Mouse (Mus musculus) left cerebral cortex, adult 18-20 months (tissue): ENCODE measurements around the gene Gabra5. TPM values are rescaled to one million over a fixed set of nuclear protein-coding genes. Genes with fewer than 3 reads are reported as not detected.

Experiments used
- DNase-seq, 2 experiments: peaks; one replicate each; pipeline ENCODE4 v3.0.0; 2021 to 2022; ENCODE audit warnings: low spot score in 2 of 2, mixed read lengths in 1 of 2
- total RNA-seq, 2 experiments: library from RNA; stranded (reverse); gene quantifications; 2 replicates each; pipeline ENCODE4 v1.2.3; 2021

The Gabra5 gene
- total RNA-seq, 2 experiments from 2014 or later: 44.3 to 51.6 TPM

- peak in 1 of 2 experiments; percentile 36 for DNase-seq
Measured at GRCm38 (mm10) chr7:57390046-57390445, 119.8 kb downstream of the Gabra5 start.

- DNase-seq: no peak
Measured at GRCm38 (mm10) chr7:57387341-57387654, 122.6 kb downstream of the Gabra5 start.

- DNase-seq: peak; percentile 31 to 53
Measured at GRCm38 (mm10) chr7:57386517-57387340, 123.1 kb downstream of the Gabra5 start, which contains the start of gene Gabrg3. TSS of gene Gabrg3 (minus strand) at chr7:57387188.

GRCm38 (mm10) chr7:57384112-57384511, 125.7 kb downstream of the Gabra5 start:
- DNase-seq: peak; percentile 41 to 42

- no peak for DNase-seq
Measured at GRCm38 (mm10) chr7:57366013-57366390, 143.9 kb downstream of the Gabra5 start.

GRCm38 (mm10) chr7:57365134-57366012, 144.5 kb downstream of the Gabra5 start:
- no peak for DNase-seq

- DNase-seq: peak; percentile 4 to 20
Measured at GRCm38 (mm10) chr7:57363812-57364211, 146.0 kb downstream of the Gabra5 start.

- no peak for DNase-seq
Measured at GRCm38 (mm10) chr7:57357871-57358540, 151.9 kb downstream of the Gabra5 start.

Other genes starting within 250 kb of the Gabra5 start
- 10 to 100 TPM; 16.0 to 17.4 TPM for gene Gabrg3, start 122.9 kb downstream of the Gabra5 start, total RNA-seq
- gene Gabrb3, start 90.4 kb downstream of the Gabra5 start, total RNA-seq: 100 to 1,000 TPM; 191 to 203 TPM